Mouse (Mus musculus): ENCODE data around the gene Dnajc19. TPM values are rescaled to one million over a fixed set of nuclear protein-coding genes. Genes with fewer than 3 reads are reported as not detected.
A peak's percentile ranks its signal among the peaks of the same experiment; 100 is the strongest.

The Dnajc19 gene
- polyA plus RNA-seq, 1 experiment from 2014 or later = 147 TPM

- Histone ChIP-seq H3K27me3 (ENCODE audit: insufficient read depth, low read length) (no peaks in the 10 kb centered on the region), H3K4me1 (ENCODE audit: insufficient read depth, low read length) (no peaks in the 10 kb centered on the region), H3K27ac (ENCODE audit: low read length) (no peak overlapping the region), H3K36me3 (ENCODE audit: insufficient read depth, low read length) (no peaks in the 10 kb centered on the region), H3K4me2 (replicated peaks; ENCODE audit: low read depth, low read length) (no peak overlapping the region), H3K4me3 (ENCODE audit: low read length) (no peak overlapping the region), H3K9ac (replicated peaks; ENCODE audit: low read length) (no peak overlapping the region), H3K9me3 (ENCODE audit: low read length) (no peaks in the 10 kb centered on the region)
- ATAC-seq (ENCODE audit: low FRiP score, low TSS enrichment) = no peak
- WGBS = 58% methylated on average over 4 of the region's 4 CpGs
These were observed 73.5 kb downstream of the Dnajc19 start for GRCm38 (mm10) chr3:34007611-34008010.

- H3K9ac ChIP-seq (replicated peaks; ENCODE audit: low read length) = no peak overlapping the region
- H3K27me3 ChIP-seq (ENCODE audit: insufficient read depth, low read length) = no peaks in the 10 kb centered on the region
- H3K4me1 ChIP-seq (ENCODE audit: insufficient read depth, low read length) = no peaks in the 10 kb centered on the region
- 60% methylated on average over 3 of the region's 3 CpGs for WGBS
- H3K27ac ChIP-seq (ENCODE audit: low read length) = no peak overlapping the region
- H3K9me3 ChIP-seq (ENCODE audit: low read length) = no peaks in the 10 kb centered on the region
- no peak overlapping the region for H3K4me2 ChIP-seq (replicated peaks; ENCODE audit: low read depth, low read length)
- H3K4me3 ChIP-seq (ENCODE audit: low read length) = no peak overlapping the region
- no peaks in the 10 kb centered on the region for H3K36me3 ChIP-seq (ENCODE audit: insufficient read depth, low read length)
- ATAC-seq (ENCODE audit: low FRiP score, low TSS enrichment) = no peak
These were observed 74.3 kb downstream of the Dnajc19 start for GRCm38 (mm10) chr3:34006824-34007223.

- Histone ChIP-seq H3K9me3 (ENCODE audit: low read length) (no peaks in the 10 kb centered on the region), H3K27me3 (ENCODE audit: insufficient read depth, low read length) (no peaks in the 10 kb centered on the region), H3K4me3 (ENCODE audit: low read length) (no peak overlapping the region), H3K9ac (replicated peaks; ENCODE audit: low read length) (no peak overlapping the region), H3K27ac (ENCODE audit: low read length) (no peak overlapping the region), H3K36me3 (ENCODE audit: insufficient read depth, low read length) (no peaks in the 10 kb centered on the region), H3K4me1 (ENCODE audit: insufficient read depth, low read length) (no peaks in the 10 kb centered on the region), H3K4me2 (replicated peaks; ENCODE audit: low read depth, low read length) (no peak overlapping the region)
- ATAC-seq (ENCODE audit: low FRiP score, low TSS enrichment) = 0 out of 2 replicates have a peak, but pooled peaks have one; percentile 15
- WGBS = 79% methylated on average over 2 of the region's 2 CpGs
These were observed 74.8 kb downstream of the Dnajc19 start for GRCm38 (mm10) chr3:34006301-34006700.

Other genes with a start within 250 kb of the Dnajc19 start
- gene Ccdc39, start 237.0 kb downstream of the Dnajc19 start, polyA plus RNA-seq (2015; fragmentation: Nextera tagmentation; extraction: Ambion mirVana) = 4.5 and 4.6 TPM in 2 replicates
- gene Fxr1, start 61.4 kb downstream of the Dnajc19 start, polyA plus RNA-seq (2015; fragmentation: Nextera tagmentation; extraction: Ambion mirVana) = 55.9 and 57.6 TPM in 2 replicates